Mouse (Mus musculus) hindbrain, embryonic 12.5 days (tissue): ENCODE measurements at regions not wholly inside any gene's neighbourhood (a gene's known extent, or its start where the extent isn't known, plus 50 kb on each side); places are given as distances from the start of the nearest gene placed in this dataset.

Experiments used
- ATAC-seq: fragments of 200-750 bp; cut with Nextera tagmentation; 2 replicates; pipeline ENCODE4 v1.8.0; 2017; ENCODE audit warnings: moderate TSS enrichment; ENCODE audit not compliant: low FRiP score
- H3K27ac ChIP-seq: fragments of 300-500 bp; sonication (generic); 2 replicates; pipeline ENCODE4 v1.5.1; 2016; ENCODE audit warnings: mild to moderate bottlenecking
- H3K27me3 ChIP-seq: fragments of 300-500 bp; sonication (generic); 2 replicates; pipeline ENCODE4 v1.6.1; 2016; ENCODE audit warnings: mild to moderate bottlenecking
- H3K36me3 ChIP-seq: fragments of 300-500 bp; sonication (generic); 2 replicates; pipeline ENCODE4 v1.6.1; 2016; ENCODE audit warnings: mild to moderate bottlenecking
- H3K4me1 ChIP-seq: fragments of 300-500 bp; sonication (generic); 2 replicates; pipeline ENCODE4 v1.6.1; 2016
- H3K4me2 ChIP-seq: fragments of 300-500 bp; sonication (generic); replicated peaks from 2 replicates; pipeline ENCODE4 v1.6.1; 2016; ENCODE audit warnings: mild to moderate bottlenecking
- H3K4me3 ChIP-seq: fragments of 300-500 bp; sonication (generic); 2 replicates; pipeline ENCODE4 v1.5.1; 2016; ENCODE audit warnings: mild to moderate bottlenecking
- H3K9ac ChIP-seq: fragments of 300-500 bp; sonication (generic); 2 replicates; pipeline ENCODE4 v1.6.1; 2016; ENCODE audit warnings: mild to moderate bottlenecking, moderate library complexity
- H3K9me3 ChIP-seq: fragments of 300-500 bp; sonication (generic); replicated peaks from 2 replicates; pipeline ENCODE4 v1.6.1; 2016; ENCODE audit warnings: mild to moderate bottlenecking
- whole genome bisulfite sequencing: fragments of 180-500 bp; shearing (Covaris S2); methylation state at CpG from one replicate; pipeline ENCODE4 v1.1.7; 2016; 5-methylcytosine and 5-hydroxymethylcytosine counted together

DNA sequence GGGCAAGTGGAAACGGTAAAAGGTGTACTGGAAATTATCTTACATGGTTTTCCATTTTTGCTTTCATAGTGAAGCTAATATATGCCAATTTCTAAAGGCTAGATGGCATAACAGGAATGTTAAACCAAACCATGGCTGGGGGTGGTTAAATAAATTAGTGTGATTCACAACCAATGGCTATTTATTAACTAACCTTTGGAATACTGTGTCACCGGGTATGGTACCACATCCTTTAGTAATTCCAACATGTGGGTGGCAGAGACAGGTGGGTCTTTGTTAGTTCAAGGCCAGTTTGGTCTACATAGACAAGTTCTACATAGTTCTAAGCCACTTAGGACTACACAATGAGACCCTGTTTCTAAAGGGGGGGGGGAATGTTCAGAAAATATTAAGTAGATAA is 179.8 kb upstream of the Plxnc1 start:
- no peaks in the 10 kb centered on the region for H3K27me3 ChIP-seq
- no peaks in the 10 kb centered on the region for H3K9me3 ChIP-seq
- no peaks in the 10 kb centered on the region for H3K4me1 ChIP-seq
- H3K27ac ChIP-seq, result no peak overlapping the region
- H3K4me2 ChIP-seq, result no peak overlapping the region
- H3K36me3 ChIP-seq, result no peaks in the 10 kb centered on the region
- 91% methylated on average over 2 of the region's 2 CpGs for WGBS
- ATAC-seq, result no peak
- no peak overlapping the region for H3K4me3 ChIP-seq
- H3K9ac ChIP-seq, result no peak overlapping the region

GRCm38 (mm10) chr10:95120007-95120406 is 175.4 kb upstream of the Plxnc1 start:
- no peak overlapping the region for H3K27ac ChIP-seq
- H3K27me3 ChIP-seq, result 0 out of 2 replicates have a peak, but pooled peaks cover 3% of the 10 kb centered on the region
- no peak overlapping the region for H3K4me3 ChIP-seq
- H3K4me1 ChIP-seq, result no peaks in the 10 kb centered on the region
- no peak for ATAC-seq
- no peak overlapping the region for H3K9ac ChIP-seq
- H3K36me3 ChIP-seq, result no peaks in the 10 kb centered on the region
- no peaks in the 10 kb centered on the region for H3K9me3 ChIP-seq
- no peak overlapping the region for H3K4me2 ChIP-seq
- 68% methylated on average over 4 of the region's 4 CpGs for WGBS

DNA sequence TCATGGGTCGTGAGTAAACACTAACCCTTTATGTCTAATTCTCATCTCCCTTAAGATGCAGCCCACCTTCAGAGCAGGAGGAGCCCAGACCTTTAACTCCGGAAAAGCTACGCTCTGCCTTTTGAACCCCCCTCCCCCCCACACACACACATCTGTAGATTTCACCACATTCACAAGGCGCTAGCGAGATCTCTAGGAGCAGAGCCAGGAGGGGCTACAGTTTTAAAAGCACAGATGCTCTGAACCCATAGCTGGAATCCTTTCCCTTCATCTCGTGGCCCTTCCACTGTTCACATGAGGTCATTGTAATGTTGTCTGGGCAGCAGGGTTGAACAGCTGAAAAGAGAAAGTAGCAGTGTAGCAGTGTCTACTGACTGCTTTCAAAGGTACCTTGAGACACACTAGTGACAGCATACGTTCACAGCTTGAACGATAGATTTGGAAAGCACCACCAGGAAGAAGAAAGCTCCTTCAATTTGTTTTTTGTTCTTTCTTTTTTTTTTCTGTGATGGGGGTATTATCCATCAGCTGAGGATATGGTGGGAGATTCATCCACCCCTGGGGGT is 174.2 kb upstream of the Plxnc1 start:
- H3K36me3 ChIP-seq, result no peaks in the 10 kb centered on the region
- H3K27me3 ChIP-seq, result 0 out of 2 replicates have a peak, but pooled peaks cover 3% of the 10 kb centered on the region
- H3K4me3 ChIP-seq, result no peak overlapping the region
- no peak overlapping the region for H3K9ac ChIP-seq
- no peak for ATAC-seq
- H3K4me1 ChIP-seq, result no peaks in the 10 kb centered on the region
- WGBS, result 65% methylated on average over 8 of the region's 8 CpGs
- no peak overlapping the region for H3K27ac ChIP-seq
- H3K4me2 ChIP-seq, result no peak overlapping the region
- no peaks in the 10 kb centered on the region for H3K9me3 ChIP-seq

DNA sequence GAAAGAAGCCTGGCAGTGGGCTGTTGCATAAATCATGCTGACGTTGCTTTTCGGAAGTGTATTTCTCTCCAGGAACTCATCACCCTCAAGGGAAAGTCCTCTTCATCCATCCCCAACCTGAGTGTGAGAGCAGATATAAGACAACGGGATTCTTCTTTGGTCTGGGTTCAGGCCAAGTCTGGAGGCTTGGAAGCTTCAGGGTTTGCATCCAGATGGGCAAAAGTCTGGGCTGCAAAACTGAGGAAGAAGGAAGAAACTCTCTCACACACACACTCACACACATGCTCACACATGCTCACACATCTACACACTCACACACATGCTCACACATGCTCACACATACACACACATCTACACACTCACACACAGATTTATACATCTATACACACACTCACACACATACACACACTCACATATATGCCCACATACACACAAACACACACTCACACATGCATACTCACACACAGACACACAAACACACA is 173.1 kb upstream of the Plxnc1 start:
- no peak overlapping the region for H3K9ac ChIP-seq
- H3K4me3 ChIP-seq, result no peak overlapping the region
- H3K36me3 ChIP-seq, result no peaks in the 10 kb centered on the region
- ATAC-seq, result no peak
- 70% methylated on average over 3 of the region's 3 CpGs for WGBS
- no peaks in the 10 kb centered on the region for H3K4me1 ChIP-seq
- H3K9me3 ChIP-seq, result no peaks in the 10 kb centered on the region
- no peak overlapping the region for H3K27ac ChIP-seq
- H3K4me2 ChIP-seq, result no peak overlapping the region
- 0 out of 2 replicates have a peak, but pooled peaks cover 3% of the 10 kb centered on the region for H3K27me3 ChIP-seq

GRCm38 (mm10) chr10:95117041-95117730 is 172.6 kb upstream of the Plxnc1 start:
- no peak overlapping the region for H3K4me3 ChIP-seq
- H3K36me3 ChIP-seq, result no peaks in the 10 kb centered on the region
- no peak overlapping the region for H3K27ac ChIP-seq
- no peak overlapping the region for H3K4me2 ChIP-seq
- no peak overlapping the region for H3K9ac ChIP-seq
- WGBS, result 83% methylated on average over 6 of the region's 6 CpGs
- H3K9me3 ChIP-seq, result no peaks in the 10 kb centered on the region
- H3K4me1 ChIP-seq, result no peaks in the 10 kb centered on the region
- 0 out of 2 replicates have a peak, but pooled peaks cover 3% of the 10 kb centered on the region for H3K27me3 ChIP-seq
- no peak for ATAC-seq

GRCm38 (mm10) chr10:95116579-95117011 is 172.0 kb upstream of the Plxnc1 start:
- WGBS, result 66% methylated on average over 3 of the region's 3 CpGs
- Histone ChIP-seq H3K36me3 (no peaks in the 10 kb centered on the region), H3K4me3 (no peak overlapping the region), H3K27me3 (0 out of 2 replicates have a peak, but pooled peaks cover 3% of the 10 kb centered on the region), H3K9me3 (no peaks in the 10 kb centered on the region), H3K4me1 (no peaks in the 10 kb centered on the region), H3K4me2 (no peak overlapping the region), H3K27ac (no peak overlapping the region), H3K9ac (no peak overlapping the region)
- ATAC-seq, result no peak

- Histone ChIP-seq H3K4me3 (no peak overlapping the region), H3K27ac (no peak overlapping the region), H3K27me3 (0 out of 2 replicates have a peak, but pooled peaks cover under 1% of the 10 kb centered on the region), H3K4me1 (peaks cover under 1% of the 10 kb centered on the region), H3K36me3 (no peaks in the 10 kb centered on the region), H3K4me2 (no peak overlapping the region), H3K9ac (no peak overlapping the region), H3K9me3 (no peaks in the 10 kb centered on the region)
- no peak for ATAC-seq
- 65% methylated on average over 9 of the region's 9 CpGs for WGBS
Measured at GRCm38 (mm10) chr10:95112837-95113388, 168.3 kb upstream of the Plxnc1 start.

DNA sequence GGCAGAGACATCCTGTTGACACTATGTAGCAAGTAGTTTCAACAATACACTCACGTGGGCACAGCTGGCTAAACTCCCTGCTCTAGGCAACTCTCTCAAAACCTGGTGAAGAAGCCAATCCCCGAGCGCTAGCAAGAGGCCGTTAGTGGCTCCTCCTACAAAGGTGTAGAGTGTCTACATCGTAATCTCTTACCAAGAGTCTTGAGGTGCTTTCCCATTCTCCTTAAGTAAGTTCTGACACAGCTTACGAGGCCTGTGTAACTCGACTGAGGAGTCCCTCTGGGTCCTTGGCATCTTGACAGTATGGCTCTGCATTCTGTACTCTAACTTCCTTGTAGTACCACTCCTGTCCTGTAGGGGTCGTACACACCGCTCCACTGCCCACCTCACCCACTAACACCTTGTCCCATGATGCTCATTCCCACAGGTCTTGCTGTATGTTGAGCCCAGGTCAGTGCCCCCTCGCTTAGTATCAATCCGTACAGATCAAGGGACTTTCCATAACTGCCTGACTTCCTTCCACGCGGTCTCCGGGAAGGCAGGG is 167.7 kb upstream of the Plxnc1 start:
- ATAC-seq, result no peak
- WGBS, result 72% methylated on average over 14 of the region's 14 CpGs
- no peak overlapping the region for H3K27ac ChIP-seq
- H3K4me2 ChIP-seq, result no peak overlapping the region
- H3K9ac ChIP-seq, result no peak overlapping the region
- H3K9me3 ChIP-seq, result no peaks in the 10 kb centered on the region
- H3K4me3 ChIP-seq, result no peak overlapping the region
- peaks cover 6% of the 10 kb centered on the region for H3K4me1 ChIP-seq
- H3K27me3 ChIP-seq, result no peaks in the 10 kb centered on the region
- H3K36me3 ChIP-seq, result no peaks in the 10 kb centered on the region

DNA sequence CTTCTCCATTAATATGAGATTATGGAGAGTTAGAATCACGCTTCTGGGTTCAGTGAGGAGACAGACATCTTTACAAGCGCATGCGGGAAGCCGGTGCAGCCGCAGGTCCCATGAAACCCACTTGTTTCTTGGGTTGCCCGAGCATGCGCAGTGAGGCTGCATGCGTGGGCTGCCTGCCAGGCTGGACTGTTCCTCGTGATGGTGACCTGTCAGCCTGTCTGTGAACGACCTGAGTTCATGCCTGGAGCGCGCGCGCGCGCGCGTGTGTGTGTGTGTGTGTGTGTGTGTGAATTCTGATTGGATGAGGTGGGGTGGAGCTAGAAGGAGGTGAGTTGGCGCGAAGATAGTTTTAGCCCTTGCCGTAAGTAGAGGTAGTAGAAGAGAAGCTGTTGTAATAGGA is 166.2 kb upstream of the Plxnc1 start:
- no peaks in the 10 kb centered on the region for H3K27me3 ChIP-seq
- no peak overlapping the region for H3K27ac ChIP-seq
- no peak overlapping the region for H3K4me3 ChIP-seq
- no peak for ATAC-seq
- no peaks in the 10 kb centered on the region for H3K36me3 ChIP-seq
- 91% methylated on average over 21 of the region's 21 CpGs for WGBS
- H3K9me3 ChIP-seq, result no peaks in the 10 kb centered on the region
- H3K9ac ChIP-seq, result no peak overlapping the region
- no peak overlapping the region for H3K4me2 ChIP-seq
- H3K4me1 ChIP-seq, result peaks cover 8% of the 10 kb centered on the region

DNA sequence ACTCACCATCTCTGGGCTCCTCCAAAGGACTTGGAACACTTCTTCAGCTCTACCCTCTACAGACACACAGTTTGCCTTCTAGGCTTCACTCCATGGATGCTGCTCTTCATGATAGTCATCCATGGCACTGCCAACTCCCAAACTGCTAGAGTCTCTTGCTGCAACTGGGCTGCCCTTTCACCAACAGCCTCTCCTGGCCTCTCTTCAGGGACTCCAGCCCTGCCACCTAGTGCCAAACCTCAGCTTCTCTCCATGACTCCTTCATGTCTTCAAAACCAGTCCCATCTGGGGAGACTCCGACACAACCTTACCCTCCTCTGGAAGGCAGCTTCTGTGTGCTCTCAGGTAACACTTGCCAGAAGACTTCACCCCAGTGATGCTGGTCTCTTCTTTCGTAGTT is 164.9 kb upstream of the Plxnc1 start:
- Histone ChIP-seq H3K9me3 (no peaks in the 10 kb centered on the region), H3K9ac (no peak overlapping the region), H3K36me3 (no peaks in the 10 kb centered on the region), H3K4me2 (no peak overlapping the region), H3K4me3 (no peak overlapping the region), H3K27me3 (no peaks in the 10 kb centered on the region), H3K4me1 (peaks cover 8% of the 10 kb centered on the region), H3K27ac (no peak overlapping the region)
- ATAC-seq, result no peak
- 89% methylated on average over 2 of the region's 2 CpGs for WGBS

- Histone ChIP-seq H3K9me3 (no peaks in the 10 kb centered on the region), H3K9ac (no peak overlapping the region), H3K36me3 (no peaks in the 10 kb centered on the region), H3K4me3 (no peak overlapping the region), H3K27ac (0 out of 2 replicates have a peak overlapping the region, but pooled peaks have one; percentile 37), H3K4me1 (peaks cover 8% of the 10 kb centered on the region), H3K4me2 (no peak overlapping the region), H3K27me3 (no peaks in the 10 kb centered on the region)
- 22% methylated on average over 3 of the region's 3 CpGs for WGBS
- no peak for ATAC-seq
Measured at GRCm38 (mm10) chr10:95107532-95108251, 163.1 kb upstream of the Plxnc1 start.

- no peak overlapping the region for H3K27ac ChIP-seq
- no peak overlapping the region for H3K4me3 ChIP-seq
- no peak overlapping the region for H3K9ac ChIP-seq
- H3K4me1 ChIP-seq, result peaks cover 8% of the 10 kb centered on the region
- H3K27me3 ChIP-seq, result no peaks in the 10 kb centered on the region
- no peaks in the 10 kb centered on the region for H3K36me3 ChIP-seq
- H3K9me3 ChIP-seq, result no peaks in the 10 kb centered on the region
- no peak for ATAC-seq
- no peak overlapping the region for H3K4me2 ChIP-seq
Measured at GRCm38 (mm10) chr10:95103808-95104207, 159.2 kb upstream of the Plxnc1 start.
